Mouse (Mus musculus) embryonic facial prominence, embryonic 11.5 days (tissue): ENCODE data around the gene Fam205a1. TPM values are rescaled to one million over a fixed set of nuclear protein-coding genes. Genes with fewer than 3 reads are reported as not detected.
"Not testable (repeated sequence)": the region's sequence is repeated elsewhere in the genome, so short reads cannot be mapped to it uniquely, and the experiment has no call there.

Source experiments
- ATAC-seq: fragments of 200-750 bp; cut with Nextera tagmentation; replicated peaks from 2 replicates; pipeline ENCODE4 v1.8.0; 2017; ENCODE audit warnings: low read depth; ENCODE audit not compliant: insufficient number of reproducible peaks, low FRiP score, low TSS enrichment
- DNase-seq: peaks from one replicate; pipeline ENCODE4 v3.0.0-alpha.2; 2015; ENCODE audit warnings: low spot score
- H3K27ac ChIP-seq: fragments of 300-500 bp; sonication (generic); replicated peaks from 2 replicates; pipeline ENCODE4 v1.5.1; 2014; ENCODE audit warnings: mild to moderate bottlenecking, low read depth, low read length, control low read depth
- H3K27me3 ChIP-seq: fragments of 300-500 bp; sonication (generic); 2 replicates; pipeline ENCODE4 v1.6.1; 2014; ENCODE audit warnings: mild to moderate bottlenecking, low read length, moderate library complexity, mixed read lengths; ENCODE audit not compliant: control insufficient read depth, insufficient read depth
- H3K36me3 ChIP-seq: fragments of 300-500 bp; sonication (generic); replicated peaks from 2 replicates; pipeline ENCODE4 v1.6.1; 2014; ENCODE audit warnings: low read depth, mild to moderate bottlenecking, low read length, moderate library complexity, mixed read lengths; ENCODE audit not compliant: control insufficient read depth, insufficient read depth
- H3K4me1 ChIP-seq: fragments of 300-500 bp; sonication (generic); 2 replicates; pipeline ENCODE4 v1.6.1; 2014; ENCODE audit warnings: low read length, mixed read lengths; ENCODE audit not compliant: control insufficient read depth, insufficient read depth
- H3K4me2 ChIP-seq: fragments of 300-500 bp; sonication (generic); 2 replicates; pipeline ENCODE4 v1.6.1; 2014; ENCODE audit warnings: low read depth, mild to moderate bottlenecking, control low read depth, low read length, moderate library complexity
- H3K4me3 ChIP-seq: fragments of 300-500 bp; sonication (generic); 2 replicates; pipeline ENCODE4 v1.5.1; 2014; ENCODE audit warnings: low read depth, low read length, control low read depth
- H3K9ac ChIP-seq: fragments of 300-500 bp; sonication (generic); replicated peaks from 2 replicates; pipeline ENCODE4 v1.6.1; 2014; ENCODE audit warnings: mild to moderate bottlenecking, control low read depth, low read length
- H3K9me3 ChIP-seq: fragments of 300-500 bp; sonication (generic); replicated peaks from 2 replicates; pipeline ENCODE4 v1.6.1; 2016; ENCODE audit warnings: mild to moderate bottlenecking, low read length, inconsistent platforms, mixed read lengths; ENCODE audit not compliant: control insufficient read depth
- WGBS: fragments of 180-500 bp; shearing (Covaris S2); extraction: QIAGEN DNeasy Blood & Tissue Kit; methylation state at CpG from one replicate; pipeline ENCODE4 v1.1.7; 2014; 5-methylcytosine and 5-hydroxymethylcytosine counted together
- polyA plus RNA-seq: library from polyadenylated mRNA; unstranded; fragments of >200 nt; fragmentation: Nextera tagmentation; extraction: Ambion mirVana; gene quantifications from 2 replicates; pipeline ENCODE4 v1.2.1, GENCODE M21; 2014

The Fam205a1 gene
- polyA plus RNA-seq, 1 experiment from 2014 or later: not detected

GRCm38 (mm10) chr4:42870748-42871147, 17.1 kb upstream of the Fam205a1 start:
- Histone ChIP-seq H3K27me3 (no peaks in the 10 kb centered on the region), H3K36me3 (no peaks in the 10 kb centered on the region), H3K9ac (no peak overlapping the region), H3K4me1 (no peaks in the 10 kb centered on the region), H3K4me2 (no peak overlapping the region), H3K9me3 (no peaks in the 10 kb centered on the region), H3K27ac (no peak overlapping the region), H3K4me3 (no peak overlapping the region)
- WGBS: 81% methylated on average over 5 of the region's 5 CpGs
- ATAC-seq (no peak), DNase-seq (no peak)

GRCm38 (mm10) chr4:42868193-42868592, 14.5 kb upstream of the Fam205a1 start:
- Histone ChIP-seq H3K27ac (no peak overlapping the region), H3K4me1 (no peaks in the 10 kb centered on the region), H3K27me3 (no peaks in the 10 kb centered on the region), H3K9me3 (no peaks in the 10 kb centered on the region), H3K9ac (no peak overlapping the region), H3K36me3 (no peaks in the 10 kb centered on the region), H3K4me3 (no peak overlapping the region), H3K4me2 (no peak overlapping the region)
- ATAC-seq (no peak), DNase-seq (no peak)
- 89% methylated on average over 5 of the region's 5 CpGs for WGBS

GRCm38 (mm10) chr4:42867390-42867789, 13.7 kb upstream of the Fam205a1 start:
- Histone ChIP-seq H3K4me3 (no peak overlapping the region), H3K4me1 (no peaks in the 10 kb centered on the region), H3K9me3 (no peaks in the 10 kb centered on the region), H3K4me2 (no peak overlapping the region), H3K36me3 (no peaks in the 10 kb centered on the region), H3K27me3 (no peaks in the 10 kb centered on the region), H3K9ac (no peak overlapping the region), H3K27ac (no peak overlapping the region)
- 78% methylated on average over 3 of the region's 3 CpGs for WGBS
- ATAC-seq (no peak), DNase-seq (no peak)

GRCm38 (mm10) chr4:42863487-42863886, 9.8 kb upstream of the Fam205a1 start:
- H3K36me3 ChIP-seq, DNase-seq, H3K27me3 ChIP-seq, H3K9me3 ChIP-seq, H3K4me2 ChIP-seq, H3K4me1 ChIP-seq, H3K27ac ChIP-seq, H3K9ac ChIP-seq, H3K4me3 ChIP-seq, ATAC-seq: not testable (repeated sequence)
- 88% methylated on average over 5 of the region's 5 CpGs for WGBS

- not testable (repeated sequence) for H3K4me1 ChIP-seq, H3K27ac ChIP-seq, H3K27me3 ChIP-seq, H3K36me3 ChIP-seq, H3K9me3 ChIP-seq, H3K4me2 ChIP-seq, H3K4me3 ChIP-seq, H3K9ac ChIP-seq, ATAC-seq, DNase-seq
- WGBS: 84% methylated on average over 9 of the region's 9 CpGs
Observed at GRCm38 (mm10) chr4:42860483-42860882, 6.8 kb upstream of the Fam205a1 start.

- H3K27ac ChIP-seq, ATAC-seq: not testable (repeated sequence)
- WGBS: 65% methylated on average over 1 of the region's 1 CpGs
Observed at GRCm38 (mm10) chr4:42856671-42857070, 3.0 kb upstream of the Fam205a1 start, which contains the start of gene Gm12394. TSS of gene Gm12394 (minus strand) at chr4:42856771.

More at GRCm38 (mm10) chr4:42856671-42857070, 3.0 kb upstream of the Fam205a1 start, which contains the start of gene Gm12394:
- H3K4me3 ChIP-seq, DNase-seq, H3K27me3 ChIP-seq, H3K36me3 ChIP-seq, H3K4me1 ChIP-seq, H3K9me3 ChIP-seq, H3K4me2 ChIP-seq, H3K9ac ChIP-seq: not testable (repeated sequence)

Other genes starting within 250 kb of the Fam205a1 start
- gene Gm10591, start 241.7 kb downstream of the Fam205a1 start, polyA plus RNA-seq: 1.7 TPM in 1 of 2 replicates, not detected in the other
- gene Gm2564, start 224.2 kb downstream of the Fam205a1 start, polyA plus RNA-seq: not detected in 2 replicates
- not detected in 2 replicates for gene Ccl27b, start 198.6 kb downstream of the Fam205a1 start, polyA plus RNA-seq
- gene Il11ra2, start 192.0 kb downstream of the Fam205a1 start, polyA plus RNA-seq: not detected in 2 replicates
- gene 4930578G10Rik, start 118.3 kb downstream of the Fam205a1 start, polyA plus RNA-seq: not detected in 2 replicates
- gene Ccl19, start 97.3 kb downstream of the Fam205a1 start, polyA plus RNA-seq: not detected in 2 replicates
- gene Ccl21a, start 79.9 kb downstream of the Fam205a1 start, polyA plus RNA-seq: 3.6 and 9.3 TPM in 2 replicates
- gene Gm12394, start 2.9 kb upstream of the Fam205a1 start, polyA plus RNA-seq: 0.20 and 0.25 TPM in 2 replicates
- not detected in 2 replicates for gene Fam205c, start 20.3 kb upstream of the Fam205a1 start, polyA plus RNA-seq
- gene Phf24, start 62.8 kb upstream of the Fam205a1 start, polyA plus RNA-seq: 0.43 and 0.80 TPM in 2 replicates
- 8.6 and 9.7 TPM in 2 replicates for gene Dnajb5, start 95.9 kb upstream of the Fam205a1 start, polyA plus RNA-seq
- 0.70 and 0.76 TPM in 2 replicates for gene 1700022I11Rik, start 115.7 kb upstream of the Fam205a1 start, polyA plus RNA-seq
- gene Vcp, start 146.6 kb upstream of the Fam205a1 start, polyA plus RNA-seq: 686 and 688 TPM in 2 replicates
- gene Fancg, start 156.6 kb upstream of the Fam205a1 start, polyA plus RNA-seq: 19.7 and 22.7 TPM in 2 replicates
- 17.3 and 18.8 TPM in 2 replicates for gene Pigo, start 171.9 kb upstream of the Fam205a1 start, polyA plus RNA-seq
- gene Stoml2, start 177.8 kb upstream of the Fam205a1 start, polyA plus RNA-seq: 410 TPM in 2 replicates
- gene Fam214b, start 192.3 kb upstream of the Fam205a1 start, polyA plus RNA-seq: 8.7 and 9.6 TPM in 2 replicates
- gene Unc13b, start 205.1 kb upstream of the Fam205a1 start, polyA plus RNA-seq: 4.1 and 6.1 TPM in 2 replicates